Mouse (Mus musculus) bone marrow, adult 2 months (tissue): ENCODE measurements around the gene Scgb2b3. TPM values are rescaled to one million over a fixed set of nuclear protein-coding genes. Genes with fewer than 3 reads are reported as not detected.

Source experiments
- H3K27ac ChIP-seq: fragments of 200-500 bp; 2 replicates; pipeline ENCODE4 v1.5.1; 2012; ENCODE audit warnings: low read depth, mild to moderate bottlenecking, control low read depth, inconsistent platforms, low read length; ENCODE audit not compliant: control insufficient read depth, poor library complexity, insufficient read depth
- H3K4me1 ChIP-seq: fragments of 200-500 bp; 2 replicates; pipeline ENCODE4 v1.6.1; 2011; ENCODE audit warnings: low read length; ENCODE audit not compliant: control insufficient read depth, insufficient read depth
- H3K4me3 ChIP-seq: fragments of 200-500 bp; replicated peaks from 2 replicates; pipeline ENCODE3; 2011; ENCODE audit warnings: mild to moderate bottlenecking, low read depth, low read length, control low read depth; ENCODE audit not compliant: control insufficient read depth
- CTCF ChIP-seq: fragments of 200-500 bp; IDR thresholded peaks from 2 replicates; pipeline ENCODE4 v1.5.1; 2011; ENCODE audit warnings: low read length, control low read depth; ENCODE audit not compliant: control insufficient read depth, insufficient read depth
- POLR2A ChIP-seq: fragments of 200-500 bp; IDR thresholded peaks from 2 replicates; pipeline ENCODE4 v1.6.1; 2011; ENCODE audit warnings: low read depth, mild to moderate bottlenecking, control low read depth, low read length, borderline replicate concordance; ENCODE audit not compliant: control insufficient read depth
- WGBS: fragments of 180-500 bp; shearing (Covaris S2); methylation state at CpG from one replicate; pipeline ENCODE4 v1.1.7; 2018; 5-methylcytosine and 5-hydroxymethylcytosine counted together
- polyA plus RNA-seq: library from polyadenylated mRNA; stranded (reverse); fragments of >200 nt; gene quantifications from 2 replicates; pipeline ENCODE4 v1.2.4, GENCODE M21; 2011; ENCODE audit warnings: low replicate concordance; ENCODE audit not compliant: missing spikeins, insufficient read depth, insufficient read length

Gene Scgb2b3
- not detected in 2 replicates for polyA plus RNA-seq

- no peak for TF ChIP-seq CTCF
- no peak for TF ChIP-seq POLR2A
- Histone ChIP-seq H3K4me3 (no peak within 1 kb of the TSS), H3K27ac (no peak within 1 kb of the TSS), H3K4me1 (no peaks in the 10 kb centered on the region)
- WGBS: 59% methylated on average over 4 of the region's 4 CpGs
These were observed at the start of gene Scgb2b3 for GRCm38 (mm10) chr7:31362022-31362560. Gene Scgb2b3 (minus strand): TSS chr7:31362072.

- 70% methylated on average over 3 of the region's 3 CpGs for WGBS
- TF ChIP-seq POLR2A: no peak
- no peak for TF ChIP-seq CTCF
- no peaks in the 10 kb centered on the region for H3K4me1 ChIP-seq
- H3K27ac ChIP-seq: no peak within 1 kb of the TSS
- H3K4me3 ChIP-seq: no peak within 1 kb of the TSS
These were observed 13.4 kb upstream of the Scgb2b3 start, which contains the start of gene Scgb1b3 for GRCm38 (mm10) chr7:31375292-31375691. Gene Scgb1b3 (plus strand): TSS chr7:31375592.

Other genes starting within 250 kb of the Scgb2b3 start
- gene Hpn, start 246.8 kb downstream of the Scgb2b3 start, polyA plus RNA-seq: 38.2 and 59.6 TPM in 2 replicates
- 4.3 and 6.2 TPM in 2 replicates for gene Scn1b, start 235.1 kb downstream of the Scgb2b3 start, polyA plus RNA-seq
- 73.7 and 144 TPM in 2 replicates for gene Gramd1a, start 206.2 kb downstream of the Scgb2b3 start, polyA plus RNA-seq
- not detected in 2 replicates for gene Scgb2b2, start 71.6 kb downstream of the Scgb2b3 start, polyA plus RNA-seq
- gene Scgb1b2, start 70.3 kb downstream of the Scgb2b3 start, polyA plus RNA-seq: not detected in 2 replicates
- not detected in 2 replicates for gene Scgb1b3, start 13.5 kb upstream of the Scgb2b3 start, polyA plus RNA-seq